Mouse (Mus musculus): Measurements from ENCODE around the gene Cd200r4. TPM values are rescaled to one million over a fixed set of nuclear protein-coding genes. Genes with fewer than 3 reads are reported as not detected.

Gene Cd200r4
- polyA plus RNA-seq, 1 experiment from 2014 or later = 0.39 TPM

Other genes with a start within 250 kb of the Cd200r4 start
- 6.5 and 7.3 TPM in 2 replicates for gene Nepro, start 87.4 kb upstream of the Cd200r4 start, polyA plus RNA-seq (2016; fragmentation: Nextera tagmentation; extraction: Ambion mirVana)
- gene Gtpbp8, start 65.4 kb upstream of the Cd200r4 start, polyA plus RNA-seq (2016; fragmentation: Nextera tagmentation; extraction: Ambion mirVana) = 23.3 and 23.8 TPM in 2 replicates
- gene Cd200r1, start 46.0 kb upstream of the Cd200r4 start, polyA plus RNA-seq (2016; fragmentation: Nextera tagmentation; extraction: Ambion mirVana) = 3.5 and 3.9 TPM in 2 replicates
- not detected in 2 replicates for gene Cd200r2, start 55.4 kb downstream of the Cd200r4 start, polyA plus RNA-seq (2016; fragmentation: Nextera tagmentation; extraction: Ambion mirVana)
- gene Cd200r3, start 131.9 kb downstream of the Cd200r4 start, polyA plus RNA-seq (2016; fragmentation: Nextera tagmentation; extraction: Ambion mirVana) = 0.36 and 0.87 TPM in 2 replicates